Mouse (Mus musculus): ENCODE measurements around the gene Usp48.

Usp48 gene

DNA sequence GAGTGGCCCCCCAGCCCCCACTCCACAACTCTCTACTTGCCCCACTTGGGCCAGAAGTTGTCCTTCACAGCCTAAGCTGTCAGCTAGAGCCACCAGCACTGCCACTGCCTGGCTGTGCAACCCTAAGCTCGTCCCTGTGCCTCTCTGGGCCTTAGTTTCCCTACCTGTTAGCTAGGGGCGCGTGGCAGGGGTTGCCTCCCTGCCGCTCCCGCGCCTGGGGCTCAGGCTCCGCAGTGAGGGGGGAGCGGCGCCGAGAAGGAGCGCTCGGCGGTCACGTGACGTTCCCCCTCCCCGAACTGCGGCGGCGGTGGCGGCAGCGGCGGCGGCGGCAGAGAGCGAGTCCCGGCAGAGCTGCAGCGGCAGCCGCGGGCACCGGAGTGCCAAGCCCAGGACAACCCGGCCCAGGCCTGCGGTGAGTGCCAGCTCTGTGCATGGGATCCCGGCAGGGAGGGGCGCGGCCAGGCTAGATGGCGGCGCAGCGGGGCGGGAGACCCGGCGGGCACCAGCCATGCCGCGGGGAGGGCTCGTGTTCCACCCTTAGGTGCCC is 71.0 kb downstream of the Usp48 start, which contains the start of gene Rap1gap:
TSS of gene Rap1gap (plus strand) at position 294 of the 547 bp plus-strand sequence.
- DNase-seq, result peak; percentile 76

DNA sequence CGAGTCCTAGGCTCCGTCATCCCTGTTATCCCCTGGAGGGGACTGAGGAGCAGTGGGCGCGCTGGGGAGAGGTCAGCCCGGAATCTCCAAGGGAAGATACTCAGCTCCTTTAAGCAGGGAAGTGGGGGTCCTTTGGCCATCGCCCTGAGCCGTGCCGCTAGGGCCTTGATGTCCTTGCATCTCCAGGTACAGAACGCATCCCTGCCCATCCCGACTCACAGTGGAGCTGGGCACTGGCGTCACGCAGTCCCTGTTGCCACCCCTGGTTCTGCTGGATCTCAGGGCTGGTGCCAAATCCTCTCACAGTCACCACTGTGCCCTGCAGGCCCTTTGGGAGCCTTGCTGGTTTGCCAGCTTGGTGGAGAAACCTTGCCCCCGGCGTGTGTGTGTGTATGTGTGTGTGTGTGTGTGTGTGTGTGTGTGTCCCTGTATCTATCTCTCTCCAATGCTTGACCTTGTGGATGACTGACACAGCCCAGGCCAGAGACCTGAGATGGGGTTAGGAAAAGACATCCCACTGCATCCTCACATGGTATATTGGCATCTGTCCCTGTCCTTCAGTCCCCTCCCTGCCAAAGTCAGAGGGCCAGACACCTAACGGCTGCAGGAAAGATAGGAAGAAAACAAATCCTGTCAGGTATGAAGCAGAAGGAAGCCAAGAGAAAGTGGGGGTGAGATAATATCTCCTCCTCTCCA is 71.6 kb downstream of the Usp48 start:
- no peak for DNase-seq

DNA sequence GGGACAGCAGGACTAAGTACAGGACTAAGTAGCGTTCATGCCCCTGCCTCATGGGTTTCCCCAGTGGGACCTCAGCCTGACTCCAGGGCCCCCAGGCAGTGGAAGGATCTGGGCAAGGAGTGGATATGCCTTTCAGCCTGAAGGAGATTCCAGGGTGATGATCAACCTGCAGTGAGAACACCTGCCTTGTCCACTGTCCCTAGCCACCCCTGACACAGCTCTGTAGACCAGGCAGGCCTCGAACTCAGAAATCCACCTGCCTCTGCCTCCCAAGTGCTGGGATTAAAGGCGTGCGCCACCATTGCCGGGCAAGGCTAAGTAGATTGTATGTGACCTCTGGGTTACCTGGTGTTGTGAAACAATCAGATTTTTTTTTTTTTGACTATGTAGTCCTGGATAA is 72.2 kb downstream of the Usp48 start:
- DNase-seq, result no peak

DNA sequence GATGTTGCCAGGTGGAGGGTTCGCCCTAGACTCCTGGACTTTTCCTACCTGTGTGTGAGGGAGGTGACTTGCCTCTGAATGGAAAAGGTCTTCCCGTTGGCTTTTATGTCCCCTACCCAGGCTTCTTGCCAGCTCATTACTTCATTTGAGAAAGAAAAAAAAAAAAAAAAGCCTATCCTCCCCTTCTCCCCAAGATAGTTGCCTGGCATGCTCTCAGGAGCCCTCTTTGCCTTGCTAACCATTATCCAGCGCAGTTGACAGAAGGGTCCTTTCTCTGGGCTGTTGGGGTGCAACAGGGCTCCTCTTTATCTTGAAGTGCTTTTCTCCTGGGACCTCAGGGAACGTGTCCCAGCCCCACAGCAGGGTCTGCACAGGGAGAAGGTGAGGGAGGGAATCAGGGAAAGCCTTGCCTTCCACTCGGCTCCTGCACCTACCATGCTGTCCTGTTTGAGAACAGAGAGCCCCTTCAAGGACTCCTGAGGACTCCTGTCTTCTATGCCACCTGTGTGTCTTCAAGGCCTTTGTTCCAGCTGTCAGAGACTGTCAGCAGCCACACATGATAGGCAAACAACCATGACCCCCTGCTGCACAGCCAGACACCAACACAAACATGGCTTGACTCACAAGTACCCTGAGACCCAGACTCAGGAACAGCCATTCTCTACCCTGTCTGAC is 72.9 kb downstream of the Usp48 start:
- DNase-seq, result no peak

GRCm38 (mm10) chr4:137666958-137667345 is 73.4 kb downstream of the Usp48 start:
- DNase-seq, result no peak

GRCm38 (mm10) chr4:137667747-137668146 is 74.2 kb downstream of the Usp48 start:
- DNase-seq, result no peak

GRCm38 (mm10) chr4:137671711-137672500 is 78.4 kb downstream of the Usp48 start:
- DNase-seq, result no peak

DNA sequence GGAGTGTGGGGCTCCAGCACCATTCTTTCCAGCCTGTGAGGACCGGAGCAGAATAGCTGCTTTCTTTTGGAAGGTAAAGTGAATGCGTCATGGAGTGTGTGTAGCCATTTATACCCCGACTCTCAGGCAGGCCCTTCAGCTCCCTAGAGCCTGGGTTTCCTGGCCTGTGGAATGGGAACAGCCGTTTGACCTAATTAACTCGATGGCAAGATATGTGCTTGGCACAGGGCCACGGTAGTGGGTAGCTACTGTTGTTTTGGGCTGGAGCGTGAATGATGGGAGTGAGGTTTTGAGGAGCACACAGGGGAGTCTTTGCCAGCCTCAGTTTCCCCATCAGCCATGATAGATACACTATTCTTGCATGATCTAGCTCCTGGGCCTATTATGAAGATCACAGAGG is 82.0 kb downstream of the Usp48 start:
- DNase-seq, result no peak

DNA sequence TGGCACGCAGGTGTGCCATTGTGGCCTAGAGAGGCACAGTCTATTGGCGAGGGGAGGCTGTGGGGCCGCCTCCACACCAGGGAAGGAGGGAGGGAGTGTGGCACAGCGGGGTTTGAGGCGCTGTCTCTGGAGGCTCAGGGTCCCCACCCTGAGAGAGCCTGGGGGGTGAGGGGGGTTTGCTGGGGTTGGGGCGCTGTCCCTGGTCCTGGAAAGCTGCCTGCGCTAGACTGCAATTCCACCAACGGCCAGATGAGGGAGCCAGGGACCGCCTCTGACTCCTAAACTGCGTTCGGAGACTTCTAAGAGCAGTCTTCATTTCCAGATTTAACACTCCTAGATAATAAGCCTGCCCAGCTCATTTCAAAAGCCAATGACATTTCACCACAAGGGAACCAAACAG is 82.5 kb downstream of the Usp48 start:
- peak; percentile 84 for DNase-seq

GRCm38 (mm10) chr4:137676700-137677484 is 83.3 kb downstream of the Usp48 start:
- DNase-seq, result no peak

DNA sequence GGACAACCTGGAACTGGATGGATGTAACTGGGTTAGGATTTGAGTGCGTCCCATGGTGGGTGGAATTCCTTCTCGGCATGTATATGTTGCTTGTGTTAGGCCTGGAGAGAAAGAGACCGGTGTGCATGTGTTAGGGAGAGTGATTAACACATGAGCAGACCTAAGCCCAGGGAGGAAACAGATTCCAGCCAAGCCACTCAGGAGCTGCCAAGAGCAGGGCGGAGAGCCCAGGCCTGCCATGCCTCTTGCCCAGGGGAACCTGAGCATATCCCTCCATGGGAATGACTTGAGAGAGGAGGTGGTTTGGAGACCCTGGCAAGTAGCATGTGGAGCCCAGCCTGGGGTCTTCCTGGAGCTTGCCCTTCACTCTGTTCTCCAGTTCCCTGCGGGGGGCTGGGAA is 84.4 kb downstream of the Usp48 start:
- no peak for DNase-seq

DNA sequence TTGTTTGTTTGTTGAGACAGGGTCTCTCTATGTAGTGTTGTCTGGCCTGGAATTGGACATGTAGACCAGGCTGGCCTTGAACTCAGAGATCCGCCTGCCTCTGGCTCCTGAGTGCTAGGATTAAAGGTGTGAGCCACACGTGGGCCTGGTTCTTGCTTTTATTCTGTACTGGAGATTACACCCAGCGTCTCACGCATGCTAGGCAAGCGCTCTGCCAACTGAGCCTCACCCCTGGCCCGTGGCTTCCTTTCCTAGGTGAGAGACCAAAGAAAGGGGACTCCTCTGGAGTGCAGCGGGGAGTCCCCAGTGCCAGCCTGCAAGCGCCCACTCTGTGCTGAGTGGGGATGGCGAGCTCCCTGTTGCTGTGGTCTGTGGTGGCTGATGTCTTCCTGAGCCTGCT is 85.0 kb downstream of the Usp48 start:
- DNase-seq, result no peak

GRCm38 (mm10) chr4:137679979-137680550 is 86.5 kb downstream of the Usp48 start:
- DNase-seq, result peak; percentile 47

DNA sequence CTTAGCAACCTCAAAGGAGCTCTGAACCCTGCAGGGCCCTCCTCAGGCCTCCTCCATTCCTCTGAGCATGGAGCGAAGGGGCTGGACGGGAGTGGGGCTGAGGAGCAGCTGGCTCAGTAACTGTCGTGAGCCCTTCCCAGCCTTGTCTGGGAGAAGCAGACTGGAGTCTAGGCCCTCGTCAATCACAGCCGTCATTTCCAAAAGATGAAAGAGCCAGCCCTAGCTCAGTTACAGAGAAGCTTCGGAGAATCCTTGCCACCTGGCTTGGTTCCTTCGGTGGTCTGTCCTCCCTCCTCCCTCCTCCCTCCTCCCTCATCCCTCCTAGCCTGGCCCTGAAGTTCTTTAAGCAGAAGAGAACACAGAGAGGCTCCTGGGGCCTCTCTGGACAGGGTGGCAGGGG is 87.2 kb downstream of the Usp48 start:
- no peak for DNase-seq

- DNase-seq, result peak; percentile 78
These were observed 88.0 kb downstream of the Usp48 start for GRCm38 (mm10) chr4:137681408-137682104.

DNA sequence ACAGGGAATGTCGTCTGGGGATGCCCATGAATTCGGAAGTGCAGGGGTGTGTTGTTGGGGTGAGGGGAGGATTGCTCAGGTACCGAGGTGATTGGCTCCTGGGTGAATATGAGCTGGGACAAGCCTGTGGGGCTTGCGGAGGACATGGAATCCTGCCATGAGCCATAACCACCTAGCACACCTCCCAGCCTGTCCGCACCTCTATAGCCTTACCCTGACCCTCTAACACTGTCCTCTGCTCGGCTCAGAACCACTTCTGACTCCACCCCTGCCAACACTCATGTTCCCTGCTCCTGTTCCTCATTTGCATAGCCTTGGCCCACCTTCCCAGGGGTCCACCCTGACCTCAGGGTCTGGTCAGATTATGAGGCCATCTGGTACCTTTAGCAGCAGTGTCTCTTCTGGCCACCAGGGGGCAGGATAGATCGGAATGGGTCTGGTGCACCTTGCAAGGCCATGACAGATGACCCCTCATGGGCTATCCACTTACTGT is 89.5 kb downstream of the Usp48 start:
- DNase-seq, result no peak

- no peak for DNase-seq
These were observed 91.3 kb downstream of the Usp48 start for GRCm38 (mm10) chr4:137684830-137685343.

DNA sequence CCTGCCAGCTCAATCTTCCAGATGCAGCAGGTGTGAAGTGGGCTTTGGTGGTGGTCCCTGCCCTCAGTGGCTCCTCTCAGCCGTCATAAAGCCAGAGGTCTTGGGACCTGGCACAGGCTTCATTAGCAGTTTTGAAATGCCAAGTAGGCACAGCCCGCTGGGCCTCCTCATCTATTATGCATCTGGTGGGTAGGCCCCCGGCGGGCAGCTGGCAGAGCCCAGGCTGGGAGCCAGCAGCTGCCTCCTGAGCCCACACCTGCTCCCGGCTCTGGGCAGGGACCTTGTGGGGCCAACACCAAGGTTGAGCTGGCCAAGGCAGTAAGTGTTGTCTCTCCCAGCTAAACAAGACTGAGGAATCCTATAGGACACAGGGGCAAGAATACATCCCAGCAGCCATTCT is 92.7 kb downstream of the Usp48 start:
- DNase-seq, result no peak

DNA sequence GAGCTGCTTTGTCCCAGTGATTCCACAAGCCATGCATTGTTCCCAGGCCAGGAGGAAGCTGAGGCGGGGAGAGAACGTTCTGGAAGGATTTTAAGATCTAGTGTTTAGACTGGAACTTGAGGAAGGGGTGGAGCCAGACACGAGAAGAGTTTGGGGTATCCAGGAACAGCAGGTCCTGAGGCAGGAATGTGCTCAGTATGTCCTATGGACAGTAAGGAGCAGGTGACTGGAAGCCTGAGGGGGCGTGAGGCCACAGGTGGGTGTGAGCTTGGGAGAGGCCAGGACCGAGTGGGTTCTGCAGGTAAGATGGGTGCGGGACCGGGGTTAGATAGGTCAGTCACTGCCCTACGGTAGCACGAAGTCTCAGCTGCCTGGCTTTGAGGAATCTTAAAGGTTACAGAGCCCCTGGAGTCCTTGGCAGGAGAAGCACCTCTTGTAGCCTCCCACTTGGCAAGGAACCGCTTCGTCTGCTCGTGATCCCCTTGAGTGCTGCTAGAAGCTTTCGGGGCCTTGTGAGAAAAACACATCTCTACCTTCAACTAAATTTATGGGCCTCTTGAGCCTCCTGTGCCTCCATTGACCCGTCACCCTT is 93.8 kb downstream of the Usp48 start:
- no peak for DNase-seq

DNA sequence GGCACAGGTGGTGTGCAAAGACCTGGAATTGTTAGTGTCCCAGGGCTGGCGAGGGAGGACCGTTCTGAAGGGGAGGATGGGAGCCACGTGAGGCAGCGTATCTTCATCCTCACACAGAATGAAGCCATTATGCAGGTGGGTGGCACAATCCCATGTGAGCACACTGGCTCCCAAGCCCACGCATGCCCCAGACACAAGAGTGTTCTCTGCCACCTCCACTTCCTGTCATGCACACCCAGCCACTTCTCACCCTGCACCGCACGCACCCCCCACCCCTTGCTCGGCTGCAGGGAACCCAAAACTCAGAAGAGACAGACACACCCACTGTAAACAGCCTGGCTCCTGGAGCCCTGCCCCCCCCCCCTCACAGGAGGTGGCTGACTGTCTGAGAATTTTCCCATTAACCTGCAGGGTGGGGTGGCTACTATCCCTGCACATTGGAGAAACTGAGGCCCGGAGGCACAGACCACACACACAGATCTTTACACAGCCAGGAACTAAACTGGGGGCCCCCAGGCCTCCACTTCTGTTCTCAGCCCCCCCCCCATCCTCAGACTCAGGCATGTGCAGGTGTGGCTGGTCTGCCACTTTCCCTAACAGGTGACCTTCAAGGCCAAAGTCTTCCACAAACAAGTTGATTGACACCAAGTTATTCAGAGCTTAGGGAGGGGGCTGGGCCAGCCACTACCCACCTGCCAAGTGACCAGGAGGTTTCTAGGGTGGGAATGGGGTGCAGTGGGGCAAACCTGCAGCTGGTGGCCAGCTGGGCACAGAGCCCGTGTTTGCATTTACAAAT is 98.8 kb downstream of the Usp48 start:
- DNase-seq, result no peak

All from right cerebral cortex, postnatal 4 days (tissue).